Mouse (Mus musculus) CH12F3 (cell line): ENCODE data around the gene Olfr56.
"Not testable (repeated sequence)": the region's sequence is repeated elsewhere in the genome, so short reads cannot be mapped to it uniquely, and the experiment has no call there.

Experiments used
- in situ Hi-C: fragments of 300-500 bp; cut with MboI; formaldehyde crosslinking; loops from 2 replicates; pipeline ENCODE4 v1.14.3; 2020; ENCODE audit warnings: low sequenced_read_pairs

Gene Olfr56

DNA sequence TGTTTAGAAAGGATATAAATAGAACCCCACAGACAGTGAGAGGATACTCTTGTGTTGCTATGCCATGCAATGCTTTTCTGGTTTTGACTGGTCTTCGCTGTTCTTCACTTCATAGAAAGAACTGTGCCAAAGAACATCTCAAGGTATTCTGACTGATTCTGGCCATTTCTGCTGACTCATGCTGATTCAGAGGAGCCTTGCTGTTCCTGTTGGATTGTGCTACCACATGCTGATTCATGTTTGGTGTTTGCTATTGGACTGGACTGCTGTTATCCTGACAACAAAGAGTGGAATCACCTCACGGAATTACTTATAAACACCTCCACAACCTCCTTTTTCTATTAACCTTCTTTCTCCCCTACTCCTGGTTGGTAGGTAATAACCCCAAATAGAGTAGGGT is 145.5 kb downstream of the Olfr56 start:
- in situ Hi-C loops = loop anchor here (25.0 kb wide), 1 partner anchor 138 kb away; no protein-coding TSS in a partner anchor

DNA sequence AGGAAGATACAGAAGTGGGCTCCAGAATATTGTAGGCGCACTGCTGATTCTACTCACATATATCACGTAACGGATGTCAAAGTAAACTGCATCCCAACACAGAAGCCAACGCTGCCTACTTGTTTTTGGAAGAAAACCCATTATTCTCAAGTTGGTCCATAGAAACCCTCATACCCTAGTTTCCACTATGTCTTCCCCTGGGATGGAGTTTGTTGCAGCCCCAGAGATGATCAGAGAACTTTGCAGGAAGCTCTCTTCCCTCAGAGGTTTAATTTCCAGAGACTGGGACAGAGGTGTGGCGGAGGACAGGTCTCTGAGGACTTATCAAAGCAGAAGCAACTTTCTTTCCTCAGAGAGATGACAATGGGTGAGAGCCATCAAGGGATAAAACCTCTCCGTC is 163.3 kb downstream of the Olfr56 start, which contains the start of gene Olfr1395:
Gene Olfr1395, plus strand, starts transcription at position 301 of the 400 bp plus-strand sequence.
- in situ Hi-C loops = no loop called here

DNA sequence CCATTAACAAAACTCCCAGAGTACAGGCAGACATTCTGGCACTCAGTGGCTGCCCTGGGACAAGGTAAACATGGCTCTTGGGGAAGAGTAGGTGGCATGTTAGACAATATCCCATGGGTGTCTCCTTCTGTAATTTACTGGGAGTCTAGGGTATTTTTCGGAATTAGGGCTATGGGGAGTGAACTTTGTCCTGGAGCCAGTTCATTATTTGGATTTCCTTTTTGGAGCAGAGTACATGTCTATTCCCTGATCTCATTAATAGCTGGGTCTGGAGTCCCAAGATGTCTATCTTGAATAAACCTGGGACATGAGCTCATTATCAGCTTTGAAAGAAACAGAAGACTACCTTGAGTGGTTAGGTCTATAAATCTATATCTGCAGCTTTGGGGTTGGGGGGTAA is 175.4 kb downstream of the Olfr56 start, which contains the start of gene Olfr1394:
Gene Olfr1394, plus strand, starts transcription at position 301 of the 400 bp plus-strand sequence.
- in situ Hi-C loops = loop anchor here (25.0 kb wide), 1 partner anchor 383 kb away; the partner anchor contains the start of genes Olfr1381 and Olfr1382

DNA sequence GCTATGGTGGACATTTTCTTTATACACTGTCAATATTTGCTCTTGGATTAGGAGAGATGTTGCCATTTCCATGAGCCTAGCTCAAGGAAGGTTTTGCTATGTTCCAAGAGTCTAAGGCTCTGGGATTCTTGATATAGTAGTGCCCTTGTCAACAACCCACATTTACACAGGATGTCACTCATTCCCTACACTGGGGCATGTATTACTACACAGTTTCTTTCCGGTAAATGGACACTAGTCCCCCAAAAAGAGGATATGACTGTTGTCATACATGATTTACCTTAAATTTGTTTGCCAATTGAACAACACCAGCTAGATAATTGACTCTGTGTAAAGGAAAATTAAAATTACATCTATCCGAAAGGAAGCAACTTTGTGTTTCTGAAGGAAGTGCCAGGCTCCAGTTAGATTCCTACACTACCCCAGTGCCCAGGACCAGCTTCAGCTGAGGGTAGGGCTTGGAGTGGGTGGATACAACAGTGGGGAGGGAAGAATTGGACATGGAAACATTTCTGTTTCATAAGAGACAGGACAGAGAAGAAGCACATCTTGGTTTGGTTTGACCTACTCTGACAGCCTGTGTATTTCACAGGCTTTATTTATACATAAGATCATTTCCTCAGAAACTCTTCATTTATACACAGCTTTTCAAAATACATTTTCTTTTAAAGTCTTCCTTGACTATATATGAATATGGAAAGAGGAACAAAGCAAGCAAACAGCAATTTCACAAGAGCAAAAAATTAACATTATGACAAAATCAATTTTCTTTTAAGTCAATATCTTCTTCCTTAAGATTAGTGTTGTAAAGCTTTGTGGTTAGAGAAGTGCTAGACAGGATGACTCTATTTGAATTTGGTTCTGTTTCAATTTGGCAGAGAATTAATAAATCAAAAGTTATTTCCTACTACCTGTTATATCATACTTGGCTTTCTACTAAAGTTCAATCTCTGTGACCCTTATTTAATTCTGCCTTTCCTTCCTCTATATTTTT is 178.4 kb downstream of the Olfr56 start:
- in situ Hi-C loops = loop anchor here (25.0 kb wide), 1 partner anchor 380 kb away; the partner anchor contains the start of genes Olfr1381 and Olfr1382

DNA sequence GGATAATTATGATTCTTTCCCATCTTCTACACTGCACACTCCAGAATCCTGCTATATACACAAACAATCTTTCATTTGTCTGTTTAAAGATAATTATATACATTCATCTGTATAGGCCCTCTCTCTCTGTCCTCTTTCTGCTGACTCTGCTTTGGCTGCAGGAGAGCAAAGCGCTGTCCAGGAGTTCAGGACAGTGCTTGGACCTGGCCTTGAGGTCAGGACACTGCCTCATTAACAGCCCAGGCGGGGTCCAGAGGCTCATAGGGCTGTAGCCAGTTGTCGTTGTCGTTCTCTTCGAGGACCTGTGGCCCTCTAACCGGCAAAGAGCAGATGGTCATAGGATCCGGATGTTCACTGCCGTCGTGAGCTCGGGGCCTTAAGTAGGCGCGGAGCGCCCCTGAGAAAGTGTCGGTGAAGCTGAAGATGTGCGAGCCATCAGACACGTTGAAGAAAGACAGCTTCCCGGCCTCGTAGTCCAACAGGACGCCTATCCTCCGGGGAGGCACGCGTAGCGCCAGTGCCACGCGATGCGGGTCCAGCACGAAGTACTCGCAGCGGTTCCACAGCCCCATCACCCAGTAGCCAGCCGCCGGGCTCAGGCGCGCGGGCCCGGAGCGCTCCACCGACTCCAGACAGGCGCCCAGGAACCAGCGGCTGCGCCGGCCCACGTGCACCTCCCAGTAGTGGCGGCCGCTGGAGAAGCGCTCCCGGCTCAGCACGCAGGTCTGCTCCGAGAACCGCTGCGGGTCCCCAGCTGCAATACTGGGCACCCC is 190.3 kb downstream of the Olfr56 start:
- in situ Hi-C loops = loop anchor here (25.0 kb wide), 1 partner anchor 368 kb away; the partner anchor contains the start of genes Olfr1381 and Olfr1382

DNA sequence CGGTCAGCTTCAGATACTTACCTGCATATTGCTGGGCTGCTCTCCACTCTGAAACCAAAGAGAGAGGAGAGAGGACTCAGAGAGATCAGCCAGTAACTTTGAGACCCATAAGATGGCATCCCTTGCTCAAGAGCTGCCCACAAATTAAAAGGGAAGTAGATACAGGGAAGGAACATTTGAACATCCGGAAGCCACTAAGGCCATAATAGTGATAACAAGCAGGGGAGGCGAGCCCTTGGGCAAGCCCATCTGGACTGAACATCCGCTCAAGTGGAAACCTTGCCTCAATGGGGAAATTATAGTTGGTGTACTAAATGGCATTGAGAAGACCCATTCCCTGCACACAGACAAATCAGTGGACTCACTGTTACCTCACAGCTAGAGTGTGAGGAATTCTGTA is 191.9 kb downstream of the Olfr56 start:
- in situ Hi-C loops = loop anchor here (25.0 kb wide), 1 partner anchor 367 kb away; the partner anchor contains the start of genes Olfr1381 and Olfr1382

DNA sequence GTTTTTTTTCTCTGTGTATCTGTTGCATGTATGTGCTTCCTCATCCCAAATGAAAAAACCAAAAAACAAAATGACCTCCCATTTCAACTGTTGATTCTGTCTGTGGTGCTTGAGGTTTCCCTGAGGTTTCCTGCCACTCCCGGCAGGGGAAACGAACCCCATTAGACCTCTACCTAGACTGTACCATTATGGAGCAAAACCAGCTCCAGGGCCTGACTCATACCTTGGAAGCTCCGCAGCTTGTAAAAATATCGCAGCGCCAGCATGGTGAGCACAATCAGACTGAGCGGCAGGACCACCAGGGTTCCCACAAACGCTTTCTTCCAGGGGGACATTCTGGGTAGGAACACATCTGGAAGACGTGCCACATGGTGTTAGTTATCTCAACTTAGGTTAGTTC is 196.7 kb downstream of the Olfr56 start:
- in situ Hi-C loops = no loop called here

DNA sequence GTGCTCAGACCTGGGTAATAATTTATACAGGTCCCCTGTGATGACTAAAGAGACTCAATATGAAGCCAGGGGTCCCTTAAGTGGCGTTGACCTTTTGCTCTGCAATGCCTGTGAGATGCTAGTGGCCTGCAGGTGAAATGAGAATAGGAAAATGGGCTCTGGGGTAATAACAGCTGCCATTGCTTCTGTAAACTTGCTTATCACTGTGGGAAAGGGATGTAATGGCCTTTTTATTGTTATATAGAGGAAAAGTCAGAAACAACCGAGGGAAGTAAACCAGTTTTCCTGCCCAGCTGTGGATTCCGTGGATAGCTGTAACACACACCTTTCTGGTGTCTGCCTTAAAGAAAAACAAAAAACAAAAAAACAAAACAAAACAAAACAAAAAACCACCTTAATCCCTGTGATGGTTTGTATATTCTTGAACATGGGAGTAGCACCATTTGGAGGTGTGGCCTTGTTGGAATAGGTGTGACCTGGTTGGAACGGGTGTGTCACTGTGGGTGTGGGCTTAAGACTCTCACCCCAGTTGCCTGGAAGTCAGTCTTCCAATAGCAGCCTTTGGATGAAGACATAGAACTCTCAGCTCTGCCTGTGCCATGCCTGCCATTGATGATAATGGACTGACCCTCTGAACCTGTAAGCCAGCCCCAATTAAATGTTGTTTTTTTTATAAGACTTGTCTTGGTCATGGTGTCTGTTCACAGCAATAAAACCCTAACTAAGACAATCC is 197.5 kb downstream of the Olfr56 start:
- in situ Hi-C loops = not testable (repeated sequence)

DNA sequence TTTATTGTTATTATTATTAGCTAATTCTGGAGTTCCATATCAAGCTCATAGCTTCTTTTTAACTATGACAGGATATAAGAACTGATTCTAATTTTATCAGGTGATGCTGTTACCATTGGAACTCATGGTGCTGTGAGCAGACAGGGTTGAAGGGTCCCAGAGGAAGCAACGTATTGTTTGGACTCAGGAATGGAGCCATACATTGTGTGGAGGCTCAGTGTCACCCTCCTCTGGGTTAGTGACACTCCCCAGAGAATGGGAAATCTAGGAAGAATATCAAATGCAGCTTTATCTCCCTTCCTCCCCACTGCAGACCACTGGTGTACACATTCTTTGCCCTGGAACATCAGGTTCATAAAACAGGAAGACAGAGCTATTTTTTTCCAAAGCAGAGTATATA is 204.5 kb downstream of the Olfr56 start:
- in situ Hi-C loops = no loop called here
